Mouse (Mus musculus) stomach, embryonic 15.5 days (tissue): ENCODE measurements at regions not wholly inside any gene's neighbourhood (a gene's known extent, or its start where the extent isn't known, plus 50 kb on each side); places are given as distances from the start of the nearest gene placed in this dataset.

Experiments used
- ATAC-seq: fragments of 200-750 bp; cut with Nextera tagmentation; 2 replicates; pipeline ENCODE4 v1.8.0; 2017; ENCODE audit warnings: low read depth, moderate number of reproducible peaks, moderate TSS enrichment; ENCODE audit not compliant: insufficient read depth, low FRiP score
- H3K27ac ChIP-seq: fragments of 300-500 bp; sonication (generic); 2 replicates; pipeline ENCODE4 v1.5.1; 2015; ENCODE audit warnings: mild to moderate bottlenecking, inconsistent platforms
- H3K27me3 ChIP-seq: fragments of 300-500 bp; sonication (generic); replicated peaks from 2 replicates; pipeline ENCODE4 v1.6.1; 2015; ENCODE audit warnings: inconsistent platforms
- H3K36me3 ChIP-seq: fragments of 300-500 bp; sonication (generic); 2 replicates; pipeline ENCODE4 v1.6.1; 2015; ENCODE audit warnings: inconsistent platforms
- H3K4me1 ChIP-seq: fragments of 300-500 bp; sonication (generic); 2 replicates; pipeline ENCODE4 v1.6.1; 2015; ENCODE audit warnings: inconsistent platforms
- H3K4me2 ChIP-seq: fragments of 300-500 bp; sonication (generic); 2 replicates; pipeline ENCODE4 v1.6.1; 2015; ENCODE audit warnings: mild to moderate bottlenecking, inconsistent platforms
- H3K4me3 ChIP-seq: fragments of 300-500 bp; sonication (generic); replicated peaks from 2 replicates; pipeline ENCODE4 v1.5.1; 2015; ENCODE audit warnings: inconsistent platforms
- H3K9ac ChIP-seq: fragments of 300-500 bp; sonication (generic); 2 replicates; pipeline ENCODE4 v1.6.1; 2015; ENCODE audit warnings: inconsistent platforms
- H3K9me3 ChIP-seq: fragments of 300-500 bp; sonication (generic); 2 replicates; pipeline ENCODE4 v1.6.1; 2016; ENCODE audit warnings: inconsistent platforms
- WGBS: fragments of 180-500 bp; shearing (Covaris S2); methylation state at CpG from one replicate; pipeline ENCODE4 v1.1.7; 2015; 5-methylcytosine and 5-hydroxymethylcytosine counted together

DNA sequence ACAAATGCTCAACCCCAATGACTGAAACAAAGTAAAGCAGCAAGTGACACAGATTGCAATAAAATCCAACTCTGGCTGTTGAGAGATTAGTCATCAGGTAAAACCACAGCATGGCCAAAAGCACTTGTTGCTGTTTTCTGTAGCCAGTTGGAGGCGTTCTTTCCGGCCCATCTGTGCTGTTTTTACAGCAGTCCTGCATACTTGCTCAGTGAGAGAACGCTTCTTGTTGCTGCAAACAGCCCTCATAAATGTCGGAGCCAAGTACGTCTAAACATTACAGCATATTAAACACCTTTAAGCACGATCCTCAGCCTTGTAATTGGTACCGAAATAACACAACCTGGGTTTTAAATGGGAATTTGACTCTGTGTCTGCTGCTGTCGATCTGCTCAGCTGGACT is 65.6 kb upstream of the Hs3st3a1 start:
- Histone ChIP-seq H3K36me3 (no peaks in the 10 kb centered on the region), H3K4me1 (no peaks in the 10 kb centered on the region), H3K9me3 (no peaks in the 10 kb centered on the region), H3K4me2 (no peak overlapping the region), H3K4me3 (no peak overlapping the region), H3K27me3 (no peaks in the 10 kb centered on the region), H3K9ac (no peak overlapping the region), H3K27ac (no peak overlapping the region)
- WGBS: 81% methylated on average over 8 of the region's 8 CpGs
- no peak for ATAC-seq

DNA sequence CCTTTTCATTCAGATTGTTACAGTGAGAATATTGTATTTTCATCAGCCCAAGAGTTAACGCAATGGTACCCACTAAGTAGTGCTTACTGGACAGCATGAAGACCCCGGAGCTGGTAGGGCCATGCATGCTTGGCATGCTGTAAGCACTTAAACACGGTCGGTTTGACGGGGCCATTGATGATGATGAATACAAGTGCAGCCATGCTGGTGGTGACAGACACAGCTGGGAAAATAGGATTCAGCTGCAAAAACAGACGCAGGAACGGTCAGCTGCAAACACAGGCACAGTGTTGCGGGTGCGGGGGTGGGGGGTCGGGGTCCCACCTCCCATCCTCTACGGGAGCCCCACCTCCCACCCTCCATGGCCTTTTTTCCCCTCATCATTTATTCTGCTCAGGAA is 99.7 kb upstream of the Hs3st3a1 start:
- H3K36me3 ChIP-seq: no peaks in the 10 kb centered on the region
- H3K9ac ChIP-seq: no peak overlapping the region
- no peaks in the 10 kb centered on the region for H3K27me3 ChIP-seq
- no peak overlapping the region for H3K4me3 ChIP-seq
- H3K9me3 ChIP-seq: no peaks in the 10 kb centered on the region
- H3K27ac ChIP-seq: no peak overlapping the region
- WGBS: 81% methylated on average over 11 of the region's 11 CpGs
- H3K4me2 ChIP-seq: no peak overlapping the region
- ATAC-seq: no peak
- H3K4me1 ChIP-seq: no peaks in the 10 kb centered on the region

DNA sequence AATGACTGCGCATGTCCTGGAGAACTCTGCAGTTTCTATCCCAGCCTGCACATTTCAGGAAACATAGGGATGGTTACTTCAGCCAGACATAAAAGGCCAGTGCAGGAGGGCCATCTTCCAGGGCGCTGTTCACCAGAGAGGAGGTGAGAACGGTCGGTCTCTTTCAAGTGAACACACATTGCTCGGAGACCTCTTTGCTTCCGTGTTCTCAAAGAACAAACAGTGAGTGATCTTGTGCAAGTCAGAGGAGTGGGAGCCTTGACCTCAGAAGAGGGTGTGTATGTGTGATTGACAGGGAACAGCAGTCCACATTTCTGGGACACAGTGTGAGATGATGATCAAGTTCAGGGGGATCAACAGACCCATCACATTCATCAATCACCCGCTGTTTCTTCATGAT is 102.7 kb upstream of the Hs3st3a1 start:
- H3K36me3 ChIP-seq: no peaks in the 10 kb centered on the region
- no peak for ATAC-seq
- no peaks in the 10 kb centered on the region for H3K9me3 ChIP-seq
- no peak overlapping the region for H3K4me3 ChIP-seq
- WGBS: 73% methylated on average over 7 of the region's 7 CpGs
- no peaks in the 10 kb centered on the region for H3K27me3 ChIP-seq
- no peak overlapping the region for H3K4me2 ChIP-seq
- H3K9ac ChIP-seq: no peak overlapping the region
- no peak overlapping the region for H3K27ac ChIP-seq
- H3K4me1 ChIP-seq: no peaks in the 10 kb centered on the region

DNA sequence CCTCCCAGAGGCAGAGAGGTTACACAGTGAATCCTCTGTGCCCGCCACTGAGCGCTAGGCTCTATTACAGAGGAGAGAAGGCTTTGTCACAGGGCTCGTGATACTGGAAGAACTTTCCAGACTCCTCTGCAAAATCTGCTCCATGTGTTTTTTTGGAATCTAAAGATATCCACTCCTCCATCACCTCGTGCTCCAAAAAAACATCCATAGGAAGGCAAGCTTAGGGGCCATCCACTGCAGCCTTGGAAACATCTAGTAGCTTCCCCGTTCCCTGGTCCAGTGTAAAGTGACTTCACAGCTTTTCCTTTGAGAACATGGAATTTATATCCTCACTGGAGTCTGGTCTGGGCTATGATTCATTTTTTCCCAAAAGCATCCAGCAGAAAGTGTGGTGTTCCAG is 103.3 kb upstream of the Hs3st3a1 start:
- Histone ChIP-seq H3K9me3 (no peaks in the 10 kb centered on the region), H3K9ac (no peak overlapping the region), H3K4me3 (no peak overlapping the region), H3K36me3 (no peaks in the 10 kb centered on the region), H3K27me3 (no peaks in the 10 kb centered on the region), H3K27ac (no peak overlapping the region), H3K4me2 (no peak overlapping the region), H3K4me1 (no peaks in the 10 kb centered on the region)
- no peak for ATAC-seq
- 77% methylated on average over 5 of the region's 5 CpGs for WGBS

DNA sequence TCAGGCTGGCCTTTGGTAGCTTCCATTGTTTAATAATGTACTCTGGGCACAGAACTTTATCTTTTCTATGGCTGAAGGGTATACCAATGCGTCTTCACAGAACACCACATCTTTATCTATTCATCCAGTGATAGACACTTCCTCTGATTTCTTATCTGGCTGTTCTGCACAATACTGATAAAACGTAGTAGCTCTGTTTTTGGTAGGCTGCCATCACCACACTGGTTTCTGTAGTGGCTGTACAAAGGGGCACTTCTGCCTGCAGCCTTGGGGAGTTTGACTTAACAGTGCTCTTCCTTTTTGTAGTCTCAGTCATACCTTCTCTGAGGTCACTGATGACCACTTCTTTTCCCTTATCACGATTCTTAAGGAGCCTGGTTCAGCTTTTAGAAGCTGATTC is 106.0 kb upstream of the Hs3st3a1 start:
- no peak for ATAC-seq
- no peak overlapping the region for H3K4me2 ChIP-seq
- 65% methylated on average over 3 of the region's 3 CpGs for WGBS
- no peak overlapping the region for H3K9ac ChIP-seq
- no peak overlapping the region for H3K27ac ChIP-seq
- H3K4me1 ChIP-seq: no peaks in the 10 kb centered on the region
- no peaks in the 10 kb centered on the region for H3K9me3 ChIP-seq
- H3K36me3 ChIP-seq: no peaks in the 10 kb centered on the region
- no peaks in the 10 kb centered on the region for H3K27me3 ChIP-seq
- H3K4me3 ChIP-seq: no peak overlapping the region

DNA sequence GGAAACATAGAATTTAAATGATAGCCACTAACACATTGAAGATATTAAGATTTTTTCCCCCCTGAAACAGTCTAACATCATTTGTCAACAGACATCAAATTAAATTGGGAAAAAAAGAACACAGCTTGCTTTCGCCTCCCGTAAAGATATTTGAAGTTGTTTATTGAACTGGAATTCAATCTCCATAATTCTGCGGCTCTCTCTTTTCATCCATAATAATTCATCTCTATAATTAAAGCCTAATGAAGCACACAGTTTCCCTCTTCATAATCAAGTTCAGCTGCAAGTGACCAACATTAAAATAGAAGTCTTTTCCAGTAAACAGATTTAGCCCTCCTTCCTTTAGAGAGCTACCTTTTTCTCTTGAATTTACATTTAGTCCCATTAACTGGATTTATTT is 107.4 kb upstream of the Hs3st3a1 start:
- no peak overlapping the region for H3K4me2 ChIP-seq
- no peaks in the 10 kb centered on the region for H3K36me3 ChIP-seq
- H3K4me1 ChIP-seq: no peaks in the 10 kb centered on the region
- no peaks in the 10 kb centered on the region for H3K27me3 ChIP-seq
- H3K4me3 ChIP-seq: no peak overlapping the region
- H3K9me3 ChIP-seq: no peaks in the 10 kb centered on the region
- no peak for ATAC-seq
- H3K9ac ChIP-seq: no peak overlapping the region
- 67% methylated on average over 3 of the region's 3 CpGs for WGBS
- H3K27ac ChIP-seq: no peak overlapping the region

DNA sequence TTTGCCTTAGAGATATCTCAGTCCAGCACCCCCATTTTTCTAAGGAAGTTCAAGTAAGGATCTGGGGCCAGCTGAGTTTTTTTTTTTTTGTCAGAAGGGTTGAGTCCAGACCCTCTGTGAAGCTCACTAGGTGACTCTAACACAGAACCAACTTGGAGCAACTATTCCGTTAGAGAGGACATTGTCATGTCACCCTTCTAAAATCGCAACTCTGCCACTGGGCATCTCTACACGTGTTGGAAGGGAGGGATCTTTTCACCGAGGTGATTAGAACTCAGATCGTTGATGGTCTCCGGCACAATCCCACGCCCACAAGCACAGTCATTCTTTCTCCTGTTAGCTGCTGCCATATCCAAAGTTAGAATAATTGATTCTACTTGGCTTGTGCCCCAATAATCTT is 108.5 kb upstream of the Hs3st3a1 start:
- Histone ChIP-seq H3K4me3 (no peak overlapping the region), H3K27ac (no peak overlapping the region), H3K9ac (no peak overlapping the region), H3K27me3 (no peaks in the 10 kb centered on the region), H3K4me2 (no peak overlapping the region), H3K4me1 (no peaks in the 10 kb centered on the region), H3K36me3 (no peaks in the 10 kb centered on the region), H3K9me3 (no peaks in the 10 kb centered on the region)
- no peak for ATAC-seq
- WGBS: 87% methylated on average over 7 of the region's 7 CpGs

DNA sequence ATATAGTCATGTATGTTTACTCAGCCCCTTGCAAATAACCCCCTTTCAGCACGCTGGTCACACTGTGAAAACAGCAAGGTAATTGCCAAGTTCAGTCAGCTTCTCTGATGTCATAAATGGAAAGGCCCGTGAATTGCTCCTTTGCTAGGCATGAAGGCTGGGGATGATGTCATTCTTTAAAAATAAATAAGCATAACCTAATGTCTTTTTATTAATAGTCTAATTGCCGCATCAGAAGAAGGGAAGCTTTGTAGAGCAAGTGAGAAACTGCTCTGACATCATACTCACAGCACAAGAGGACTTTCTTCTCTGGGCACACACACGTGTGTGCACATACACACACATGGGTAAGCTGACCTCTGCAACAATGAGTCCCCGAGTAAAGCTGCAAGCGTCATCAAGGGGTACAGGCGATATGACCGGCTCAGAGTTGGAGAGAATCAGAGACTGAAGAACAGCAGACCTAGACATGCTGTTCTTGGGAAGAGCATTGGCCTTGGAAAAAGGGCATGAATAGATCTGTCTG is 113.2 kb upstream of the Hs3st3a1 start:
- no peak overlapping the region for H3K4me2 ChIP-seq
- no peaks in the 10 kb centered on the region for H3K36me3 ChIP-seq
- no peak for ATAC-seq
- no peaks in the 10 kb centered on the region for H3K9me3 ChIP-seq
- H3K4me3 ChIP-seq: no peak overlapping the region
- no peak overlapping the region for H3K27ac ChIP-seq
- H3K4me1 ChIP-seq: no peaks in the 10 kb centered on the region
- no peak overlapping the region for H3K9ac ChIP-seq
- H3K27me3 ChIP-seq: no peaks in the 10 kb centered on the region
- 82% methylated on average over 8 of the region's 8 CpGs for WGBS

DNA sequence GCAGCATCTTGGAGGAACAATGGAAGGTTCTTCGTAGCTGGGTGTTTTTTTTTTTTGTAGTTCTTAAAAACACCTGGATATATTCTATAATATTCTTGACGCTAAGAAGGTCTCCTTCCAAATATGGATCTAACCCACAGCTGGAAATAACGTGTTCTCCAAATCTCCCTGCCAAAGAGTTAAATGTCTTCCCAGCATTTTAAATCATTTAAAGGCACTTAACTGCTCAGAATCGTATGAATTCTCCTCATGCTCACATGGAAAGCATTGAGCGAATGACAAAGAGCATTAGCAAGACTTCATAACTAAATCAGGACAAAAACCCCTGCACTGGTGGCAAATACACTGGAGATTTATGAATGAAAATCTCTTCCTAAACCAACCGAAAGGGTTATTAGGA is 117.7 kb upstream of the Hs3st3a1 start:
- Histone ChIP-seq H3K4me1 (no peaks in the 10 kb centered on the region), H3K27ac (no peak overlapping the region), H3K9me3 (no peaks in the 10 kb centered on the region), H3K4me2 (no peak overlapping the region), H3K27me3 (no peaks in the 10 kb centered on the region), H3K4me3 (no peak overlapping the region), H3K36me3 (no peaks in the 10 kb centered on the region), H3K9ac (no peak overlapping the region)
- 56% methylated on average over 6 of the region's 6 CpGs for WGBS
- ATAC-seq: no peak

DNA sequence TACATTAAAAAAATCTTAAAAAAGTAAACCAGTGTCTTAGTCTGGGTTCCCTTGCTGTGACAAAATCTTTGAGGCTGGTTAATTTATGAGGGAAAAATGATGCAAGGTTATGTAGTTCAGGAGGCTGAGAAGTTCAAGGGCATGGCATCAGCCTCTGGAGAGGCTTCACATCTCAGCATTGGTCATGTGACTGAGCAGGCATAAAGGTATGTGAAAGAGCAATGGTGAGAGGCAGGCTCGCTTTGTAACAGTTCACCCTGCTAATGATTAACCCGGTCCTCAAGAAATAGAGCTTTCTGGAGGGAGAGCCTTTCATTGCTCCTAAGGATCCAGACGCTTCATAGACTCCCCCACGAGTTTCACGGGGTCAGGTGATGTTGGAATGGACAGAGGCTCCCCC is 120.1 kb upstream of the Hs3st3a1 start:
- no peak for ATAC-seq

DNA sequence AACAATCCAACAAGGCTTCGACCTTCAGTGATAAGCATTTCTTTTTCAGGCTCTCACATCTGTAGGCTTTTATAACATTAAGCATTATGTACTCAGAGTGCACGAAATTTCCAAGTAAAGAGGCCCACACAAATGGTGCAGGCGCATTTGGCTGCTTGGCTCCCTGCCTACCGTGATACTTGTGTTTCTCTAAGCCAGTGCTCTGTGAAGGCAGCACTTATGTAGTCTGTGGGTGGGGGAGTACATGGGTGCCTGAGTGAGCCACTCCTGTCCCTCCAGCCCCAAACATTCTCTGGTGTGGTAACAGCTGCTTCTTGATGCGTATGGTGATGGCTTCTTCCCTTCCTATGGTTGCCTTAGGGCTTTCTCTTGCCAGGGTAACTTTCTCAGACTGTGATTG is 121.9 kb upstream of the Hs3st3a1 start:
- 55% methylated on average over 5 of the region's 5 CpGs for WGBS
- no peaks in the 10 kb centered on the region for H3K36me3 ChIP-seq

More for the DNA sequence above, 120.1 kb upstream of the Hs3st3a1 start:
- Histone ChIP-seq H3K4me2 (no peak overlapping the region), H3K9ac (no peak overlapping the region), H3K4me3 (no peak overlapping the region), H3K36me3 (no peaks in the 10 kb centered on the region), H3K27me3 (no peaks in the 10 kb centered on the region), H3K4me1 (no peaks in the 10 kb centered on the region; the same call in 1 of the 2 replicates), H3K27ac (no peak overlapping the region), H3K9me3 (no peaks in the 10 kb centered on the region)
- 55% methylated on average over 5 of the region's 5 CpGs for WGBS

DNA sequence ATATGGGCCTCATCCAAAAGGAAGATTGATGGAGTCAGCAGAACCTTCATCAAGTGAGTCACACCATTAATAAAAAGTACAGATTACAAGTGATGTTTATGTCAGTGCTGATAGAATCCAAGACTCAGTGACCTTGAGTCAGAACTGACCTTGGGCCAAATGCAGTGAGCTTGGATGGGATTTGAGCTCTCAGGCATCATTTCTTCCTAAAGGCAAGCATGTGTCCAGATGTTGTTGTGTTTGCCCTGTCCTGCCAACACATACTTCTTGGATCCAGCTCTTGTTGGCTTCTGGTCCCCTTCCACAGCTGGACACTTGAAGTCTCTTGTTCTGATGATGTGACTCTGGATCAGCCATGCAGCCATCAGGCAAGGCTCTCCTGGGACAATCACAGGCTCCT is 125.3 kb upstream of the Hs3st3a1 start:
- H3K27ac ChIP-seq: no peak overlapping the region
- H3K36me3 ChIP-seq: no peaks in the 10 kb centered on the region
- no peak overlapping the region for H3K4me3 ChIP-seq
- H3K9ac ChIP-seq: no peak overlapping the region
- no peaks in the 10 kb centered on the region for H3K27me3 ChIP-seq
- no peak overlapping the region for H3K4me2 ChIP-seq
- ATAC-seq: no peak
- no peaks in the 10 kb centered on the region; the same call in 1 of the 2 replicates for H3K4me1 ChIP-seq
- H3K9me3 ChIP-seq: no peaks in the 10 kb centered on the region

More for the DNA sequence above, 121.9 kb upstream of the Hs3st3a1 start:
- H3K4me2 ChIP-seq: no peak overlapping the region
- no peak overlapping the region for H3K27ac ChIP-seq
- H3K27me3 ChIP-seq: no peaks in the 10 kb centered on the region
- no peaks in the 10 kb centered on the region; the same call in 1 of the 2 replicates for H3K4me1 ChIP-seq
- H3K9ac ChIP-seq: no peak overlapping the region
- H3K4me3 ChIP-seq: no peak overlapping the region
- ATAC-seq: no peak
- H3K9me3 ChIP-seq: no peaks in the 10 kb centered on the region

DNA sequence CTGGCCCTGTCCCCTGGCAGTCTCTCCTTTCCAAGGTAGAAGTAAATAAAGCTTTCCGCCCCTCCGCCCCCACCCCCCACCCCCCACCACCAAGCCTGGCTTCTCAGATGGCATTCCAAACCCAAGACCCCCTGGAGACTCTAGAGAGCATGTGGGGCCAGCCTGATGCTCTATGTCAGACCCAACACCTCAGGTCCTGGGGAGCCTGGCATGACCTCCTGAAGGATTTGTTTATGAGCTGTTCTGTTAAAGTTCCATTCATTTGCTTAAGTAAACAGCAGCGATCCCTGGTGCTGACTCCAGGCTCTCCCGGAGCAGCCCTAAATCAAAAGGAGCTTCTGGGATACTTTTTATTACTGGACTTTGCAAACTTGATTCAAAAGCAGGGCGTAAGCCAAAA is 137.3 kb upstream of the Hs3st3a1 start:
- no peak overlapping the region for H3K27ac ChIP-seq
- H3K4me1 ChIP-seq: no peaks in the 10 kb centered on the region
- no peak overlapping the region for H3K4me2 ChIP-seq
- no peak overlapping the region for H3K4me3 ChIP-seq
- no peaks in the 10 kb centered on the region for H3K36me3 ChIP-seq
- no peak overlapping the region for H3K9ac ChIP-seq
- H3K27me3 ChIP-seq: no peaks in the 10 kb centered on the region
- no peak for ATAC-seq
- no peaks in the 10 kb centered on the region for H3K9me3 ChIP-seq
- WGBS: 14% methylated on average over 5 of the region's 5 CpGs
